Mouse (Mus musculus) layer of hippocampus, postnatal 25 days (tissue): ENCODE measurements around the gene Add2. TPM values are rescaled to one million over a fixed set of nuclear protein-coding genes. Genes with fewer than 3 reads are reported as not detected.

Experiments used
- DNase-seq, 2 experiments: peaks; one replicate each; pipeline ENCODE4 v3.0.0; 2022; ENCODE audit warnings: mixed read lengths in 2 of 2, low spot score in 1 of 2; ENCODE audit errors: extremely low spot score in 1 of 2
- total RNA-seq, 2 experiments: library from RNA; stranded (reverse); gene quantifications; 2 replicates each; pipeline ENCODE4 v1.2.3; 2021

The Add2 gene
- total RNA-seq, 2 experiments from 2014 or later, result 279 to 295 TPM

DNA sequence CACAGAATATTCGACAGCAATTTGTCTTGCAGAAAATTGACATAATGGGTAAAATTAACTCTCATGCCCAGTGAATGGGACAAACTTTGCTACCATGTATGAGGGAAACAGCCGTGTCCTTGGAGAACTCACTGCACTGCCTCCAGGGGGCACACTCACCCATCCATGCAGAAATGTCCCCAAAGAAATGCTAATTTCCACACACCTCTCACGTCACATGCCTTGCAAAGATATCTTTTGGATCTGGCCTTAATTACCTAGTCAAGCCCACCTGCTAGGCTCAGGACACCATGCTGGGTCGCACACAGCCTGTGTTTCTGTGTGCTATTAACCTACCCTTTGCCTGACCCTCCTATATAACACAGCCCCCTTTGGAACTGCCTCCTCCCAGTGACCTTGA lies 100.0 kb downstream of the Add2 start:
- DNase-seq, result peak in 1 of 2 experiments; percentile 52

DNA sequence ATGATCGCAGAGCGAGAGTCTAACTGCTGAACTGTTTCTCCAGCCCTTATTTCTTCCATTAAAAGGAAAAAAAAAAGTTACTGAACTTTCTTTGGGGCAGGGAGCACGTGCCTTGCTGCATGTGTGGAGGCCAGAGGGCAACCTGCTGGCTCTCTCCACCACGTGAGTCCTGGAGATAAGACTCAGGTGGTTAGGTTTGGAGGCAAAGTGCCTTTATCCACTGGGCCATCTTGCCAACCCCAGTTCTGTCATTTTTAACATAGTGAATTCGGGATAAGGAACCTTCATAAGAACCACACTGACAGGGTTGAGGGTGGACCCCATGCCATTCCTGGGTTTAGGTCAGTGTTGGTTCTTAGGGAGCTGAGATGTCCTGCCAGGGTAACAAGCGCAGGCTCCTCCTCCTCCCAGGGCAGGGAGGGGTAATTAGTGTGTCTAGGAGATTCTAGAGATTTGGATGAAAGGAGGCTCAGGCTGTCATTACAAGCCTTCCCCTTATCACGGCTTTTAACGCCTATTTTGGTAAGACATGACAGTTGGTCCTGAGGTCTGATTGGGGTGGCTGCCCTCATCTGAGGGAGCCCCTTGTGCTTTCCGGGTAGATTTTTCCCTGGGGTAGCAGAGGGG lies 101.5 kb downstream of the Add2 start:
- no peak for DNase-seq

DNA sequence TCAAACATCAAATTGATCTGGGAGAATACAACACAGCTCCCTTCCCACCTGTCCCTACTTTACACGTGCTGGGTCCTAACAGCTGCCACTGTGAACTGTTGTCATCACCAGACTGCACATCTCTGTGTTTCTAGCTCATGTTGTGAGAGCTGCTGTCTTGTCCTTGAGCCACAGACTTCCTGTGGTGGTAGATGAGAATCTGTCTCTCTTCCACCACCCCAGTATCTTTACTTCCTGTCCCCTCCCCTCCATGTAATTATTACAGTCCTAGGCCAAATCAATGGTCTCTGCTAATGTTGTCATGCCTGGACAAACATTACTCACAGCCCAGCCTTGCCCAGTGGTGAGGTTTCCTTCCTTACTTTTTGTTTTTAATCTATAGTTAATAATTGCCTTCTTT lies 105.4 kb downstream of the Add2 start:
- no peak for DNase-seq

DNA sequence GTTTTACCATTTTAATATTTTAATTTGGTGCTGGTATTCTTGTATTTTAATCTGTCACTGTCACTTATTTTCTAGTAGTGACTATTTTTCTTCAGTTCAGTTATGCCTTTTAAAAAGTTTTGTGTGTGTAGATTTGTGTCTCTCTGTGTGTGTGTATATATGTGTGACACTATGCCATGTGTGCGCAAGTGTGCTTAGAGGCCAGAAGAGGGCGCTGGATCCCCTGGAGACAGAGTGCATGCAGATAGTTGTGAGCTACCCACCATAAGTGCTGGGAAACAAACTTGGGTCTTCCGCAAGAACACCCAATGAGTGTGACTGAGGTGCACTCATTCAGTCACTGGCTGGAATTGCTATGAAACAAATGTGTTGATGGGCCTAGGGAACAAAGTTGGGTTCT lies 107.7 kb downstream of the Add2 start:
- DNase-seq, result no peak

DNA sequence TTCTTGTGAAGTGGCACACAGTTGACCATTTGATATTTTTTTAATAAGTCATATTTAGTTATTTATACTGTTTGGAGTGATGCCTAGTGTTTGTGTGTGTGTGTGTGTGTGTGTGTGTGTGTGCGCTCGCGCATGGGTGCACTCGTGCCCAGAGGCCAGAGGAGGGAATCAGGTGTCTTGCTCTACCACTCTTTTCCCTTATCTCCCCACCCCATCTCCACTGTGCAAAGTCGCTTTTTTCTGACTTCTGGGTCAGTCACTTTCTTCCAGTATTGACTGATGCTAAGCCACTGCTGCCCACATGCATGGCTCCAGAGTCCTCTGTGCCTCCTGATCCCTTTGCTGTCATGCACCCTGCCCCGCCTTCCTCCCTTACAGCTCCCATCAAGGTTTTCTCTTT lies 112.8 kb downstream of the Add2 start:
- DNase-seq, result no peak

DNA sequence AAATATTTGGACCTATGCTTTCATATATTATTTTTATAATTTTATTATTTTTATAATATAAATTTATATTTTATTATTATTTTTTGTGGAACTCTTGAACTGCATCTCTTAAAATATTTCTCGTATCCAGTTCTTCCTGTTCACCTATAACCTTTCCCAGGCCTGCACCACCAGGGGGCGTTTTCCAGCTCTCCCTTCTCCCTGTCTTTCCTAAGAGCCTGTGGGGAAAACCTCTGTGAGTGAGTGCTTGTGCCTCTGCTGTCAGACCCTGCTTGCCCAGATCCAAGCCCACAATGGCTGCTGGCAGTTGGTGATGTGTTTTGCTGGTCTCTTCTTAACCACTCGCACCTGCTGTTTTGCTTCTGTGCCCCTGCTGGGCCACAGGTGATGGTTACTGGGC lies 113.3 kb downstream of the Add2 start:
- DNase-seq, result peak in 1 of 2 experiments; percentile 77

DNA sequence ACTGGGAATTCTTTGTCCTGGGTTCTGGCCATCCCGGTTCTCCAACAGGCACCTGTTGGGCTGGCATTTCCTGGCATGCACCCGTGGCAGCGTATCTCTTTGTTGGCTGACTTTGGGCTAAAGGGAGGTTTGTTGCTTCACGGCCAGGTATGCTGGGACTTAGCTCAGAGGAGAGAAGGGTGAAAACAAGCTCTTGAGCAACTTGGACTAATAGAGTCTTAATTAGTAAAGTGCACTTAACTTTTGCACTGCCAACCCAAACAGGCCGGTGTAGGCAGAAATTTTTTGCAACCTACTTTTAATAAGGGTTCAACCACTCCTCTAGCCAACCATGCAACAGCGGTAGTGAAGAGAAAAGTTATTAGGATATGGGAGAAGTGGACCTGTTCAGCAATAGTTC lies 116.5 kb downstream of the Add2 start:
- no peak for DNase-seq

DNA sequence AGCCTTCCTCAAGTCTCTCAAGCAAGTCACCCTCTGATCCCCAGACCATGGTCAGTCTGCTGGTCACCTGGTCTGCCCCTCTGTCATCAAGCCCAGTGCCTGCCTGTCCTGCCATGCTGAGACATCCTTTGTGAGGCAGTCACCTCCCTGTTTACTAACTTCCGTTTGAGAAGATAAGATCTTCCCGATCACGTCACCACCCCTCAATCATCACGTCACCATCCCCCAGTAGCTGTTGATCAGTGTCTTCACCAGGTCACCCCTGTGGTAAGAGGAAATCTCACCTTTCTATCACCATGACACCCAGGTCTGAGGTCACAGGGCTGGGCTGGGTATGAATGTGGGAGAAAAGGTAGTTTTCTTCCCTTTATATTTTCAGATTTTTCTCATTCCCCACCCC lies 120.0 kb downstream of the Add2 start:
- no peak for DNase-seq

DNA sequence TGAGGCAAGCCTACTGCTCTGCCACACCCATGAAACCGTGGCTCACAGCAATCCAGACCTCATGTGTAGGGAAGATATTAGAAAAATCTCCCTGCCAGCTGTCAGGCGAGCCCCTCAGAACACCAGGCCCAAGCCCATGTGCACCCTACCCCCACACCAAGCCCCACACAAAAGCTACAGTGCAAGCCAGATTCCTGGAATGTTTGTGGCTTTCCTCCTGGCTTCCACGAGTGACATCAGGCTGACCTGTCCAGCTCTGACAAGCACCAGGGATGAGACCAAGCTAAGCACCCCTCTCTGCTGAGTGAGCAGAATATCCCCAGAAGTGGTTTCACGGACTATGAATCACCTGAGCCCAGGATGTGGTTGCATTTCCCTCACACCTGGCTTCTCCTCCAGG lies 120.5 kb downstream of the Add2 start:
- DNase-seq, result no peak

DNA sequence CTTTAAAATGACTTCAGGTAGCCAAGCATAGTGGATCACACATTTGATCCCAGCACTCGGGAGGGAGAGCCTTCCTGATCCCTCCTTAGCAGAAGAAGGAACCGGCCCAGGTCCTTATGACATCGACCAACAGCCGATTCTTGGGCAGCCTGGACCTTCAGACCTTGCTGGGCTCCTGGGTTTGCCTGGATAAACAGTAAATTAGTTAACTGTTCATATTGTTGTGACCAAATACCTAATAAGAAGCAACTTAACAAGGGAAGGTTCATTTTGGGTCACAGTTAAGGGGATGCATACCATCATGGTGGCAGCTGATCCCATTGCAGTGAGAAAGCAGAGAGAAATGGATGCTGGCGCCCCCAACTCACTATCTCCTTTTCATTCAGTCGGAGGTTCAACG lies 124.2 kb downstream of the Add2 start:
- no peak for DNase-seq

DNA sequence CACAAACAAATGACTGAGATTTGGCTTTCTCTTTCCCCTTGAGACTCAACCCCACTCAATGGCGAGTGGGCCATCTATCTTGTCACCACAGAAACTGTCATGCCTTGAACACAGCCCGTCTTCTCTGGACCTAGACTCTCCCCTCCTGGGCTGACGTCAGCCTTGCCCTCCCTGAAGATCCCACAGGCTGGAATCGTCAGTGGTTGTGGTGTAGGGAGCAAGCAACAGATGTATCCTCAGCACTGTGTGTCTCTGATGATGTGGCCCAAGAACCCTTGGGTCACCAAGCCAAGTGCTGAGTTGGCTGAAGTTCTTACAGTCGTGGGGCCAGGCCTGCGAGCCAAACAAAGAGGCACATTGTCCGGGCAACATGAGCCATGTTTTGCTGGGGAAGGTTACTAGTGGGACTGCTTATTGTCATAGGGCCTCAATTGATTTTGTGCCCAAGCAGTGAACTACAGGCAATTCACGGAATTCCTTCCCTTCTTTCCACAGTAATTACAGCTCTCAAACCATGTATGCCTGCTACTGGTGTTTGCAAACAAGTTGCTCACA lies 125.0 kb downstream of the Add2 start:
- no peak for DNase-seq

DNA sequence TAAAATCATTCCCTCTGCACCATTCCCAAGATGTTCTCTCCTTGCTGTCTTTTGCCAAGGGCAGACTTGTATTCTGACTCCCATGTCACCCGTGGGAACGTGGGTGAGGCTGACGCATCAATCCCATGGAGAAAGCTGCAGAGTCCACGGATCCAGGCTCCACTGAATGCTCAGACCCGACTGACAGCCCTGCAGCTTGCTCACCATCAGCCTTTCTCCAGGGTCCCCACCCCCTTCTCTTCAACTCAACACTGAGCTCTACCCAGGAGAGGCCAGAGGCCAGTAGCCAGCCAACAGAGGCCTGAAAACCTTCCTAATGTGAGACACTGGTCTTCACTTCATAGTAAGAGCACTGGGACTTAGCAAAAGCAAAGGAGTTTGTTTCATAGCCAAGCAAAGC lies 125.5 kb downstream of the Add2 start:
- DNase-seq, result no peak

DNA sequence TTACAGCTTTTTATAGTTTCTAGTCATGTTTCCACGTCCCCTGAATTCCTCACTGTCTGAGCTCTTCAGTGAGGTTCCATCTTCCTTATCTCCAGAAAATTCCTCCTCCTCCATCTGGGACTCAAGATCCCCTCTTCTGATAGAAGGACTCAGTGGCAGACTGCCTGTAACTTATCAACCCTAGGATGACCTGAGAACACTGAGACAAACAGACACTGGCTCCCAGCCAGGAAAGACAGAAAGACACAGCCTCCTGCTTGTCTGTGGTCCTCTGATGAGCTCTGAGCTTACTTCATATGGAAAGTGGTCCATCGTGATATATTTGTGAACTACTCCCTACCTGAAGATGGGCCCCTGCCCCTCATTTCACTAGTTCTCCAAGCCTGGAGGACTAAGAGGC lies 126.0 kb downstream of the Add2 start:
- DNase-seq, result no peak

DNA sequence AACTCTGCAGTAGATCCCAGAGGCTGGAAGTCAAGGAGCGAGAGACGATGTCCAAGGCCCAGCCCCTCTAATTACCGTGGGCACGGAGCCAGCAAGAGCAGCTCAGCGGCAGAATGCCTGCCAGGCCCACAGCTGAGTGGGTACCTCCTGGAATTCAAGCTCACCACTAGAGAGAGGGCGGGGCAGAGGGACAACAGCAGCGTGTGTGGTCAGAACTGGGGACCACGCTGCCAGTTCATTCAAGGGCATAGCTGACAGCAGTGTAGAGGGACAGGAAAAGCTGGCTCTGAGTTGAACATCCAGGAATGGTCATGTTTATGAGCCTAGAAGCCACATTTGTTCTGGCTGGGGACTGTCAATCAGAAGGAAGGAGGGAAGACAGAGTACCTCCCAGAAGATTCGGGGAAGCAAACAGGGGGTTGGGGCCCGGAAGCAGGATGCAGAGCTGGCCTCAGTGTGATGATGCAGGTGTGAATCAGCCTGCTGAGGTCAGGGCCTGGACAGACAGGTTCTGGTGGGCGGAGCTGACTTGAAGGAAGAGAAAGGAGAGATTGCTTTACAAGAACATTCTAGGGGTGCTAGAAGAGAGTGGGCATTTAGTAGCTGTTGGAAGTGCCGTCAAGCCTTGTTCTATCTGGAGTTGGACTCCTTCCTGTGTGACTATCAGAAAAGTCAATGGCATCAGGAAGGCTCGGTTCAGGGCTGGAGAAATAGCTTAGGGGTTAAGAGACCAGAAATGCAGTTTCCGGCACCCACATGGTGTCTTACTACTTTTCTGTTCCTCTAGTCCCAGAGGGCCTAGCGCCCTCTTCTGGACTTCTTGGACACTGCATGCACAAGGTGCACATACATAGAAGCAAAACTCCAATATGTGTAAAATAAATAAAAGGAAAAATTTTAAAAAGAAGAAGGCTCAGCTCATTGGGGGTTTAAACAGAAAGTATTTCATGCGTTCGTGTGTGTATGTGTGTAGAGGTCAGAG lies 129.1 kb downstream of the Add2 start:
- DNase-seq, result no peak

DNA sequence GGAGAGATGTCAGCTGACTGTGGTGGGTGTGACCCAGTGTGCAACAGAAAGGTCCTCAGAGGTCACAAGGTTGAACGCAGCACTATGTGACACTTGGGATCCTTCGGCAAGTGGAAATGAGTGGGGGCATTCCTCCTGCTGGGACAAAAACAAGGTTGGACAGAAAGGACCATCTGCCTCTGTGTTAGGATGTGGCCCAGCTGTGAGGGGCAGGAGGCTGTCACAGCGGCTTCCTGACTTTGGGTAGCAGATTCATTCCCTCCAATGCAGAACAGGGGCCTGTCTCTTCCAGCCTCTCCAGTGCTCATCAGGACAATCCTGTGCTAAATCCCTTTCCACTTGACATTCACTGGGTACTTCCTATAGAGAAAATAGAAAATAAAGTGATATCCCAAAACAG lies 132.4 kb downstream of the Add2 start:
- DNase-seq, result no peak

DNA sequence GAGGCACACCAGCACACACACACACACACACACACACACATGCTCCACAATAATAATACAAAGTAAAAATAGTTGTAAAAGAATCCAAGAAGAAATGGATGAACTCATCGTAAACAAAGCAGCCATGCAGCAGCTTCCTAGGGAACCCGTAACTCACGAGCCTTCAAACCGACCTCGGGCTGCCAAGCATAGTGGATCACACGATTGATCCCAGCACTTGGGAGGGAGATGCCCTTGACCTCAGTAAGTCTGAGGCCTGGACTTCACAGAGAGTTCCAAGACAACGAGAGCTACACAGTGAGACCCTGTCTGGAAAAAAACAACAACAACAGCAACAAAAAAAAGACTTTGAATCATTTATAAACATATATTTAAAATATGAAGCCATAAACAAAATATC lies 133.1 kb downstream of the Add2 start:
- DNase-seq, result no peak

DNA sequence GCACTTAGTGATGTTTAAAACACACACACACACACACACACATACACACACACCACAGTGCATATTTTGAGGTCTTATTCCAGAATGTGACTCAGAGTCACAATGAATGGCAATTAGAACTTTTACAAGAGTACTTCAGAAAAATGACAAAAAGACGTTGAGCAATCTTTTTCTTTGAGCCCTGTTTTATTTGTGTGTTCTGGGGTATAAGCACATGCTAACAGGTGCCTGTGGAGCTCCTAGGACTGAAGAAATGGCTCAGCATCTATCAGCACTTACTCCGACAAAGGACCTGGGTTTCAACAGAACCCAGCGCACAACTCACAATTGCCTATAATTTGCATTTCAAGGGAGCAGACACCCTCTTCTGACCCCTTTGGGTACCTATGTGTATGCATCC lies 135.5 kb downstream of the Add2 start:
- no peak for DNase-seq

DNA sequence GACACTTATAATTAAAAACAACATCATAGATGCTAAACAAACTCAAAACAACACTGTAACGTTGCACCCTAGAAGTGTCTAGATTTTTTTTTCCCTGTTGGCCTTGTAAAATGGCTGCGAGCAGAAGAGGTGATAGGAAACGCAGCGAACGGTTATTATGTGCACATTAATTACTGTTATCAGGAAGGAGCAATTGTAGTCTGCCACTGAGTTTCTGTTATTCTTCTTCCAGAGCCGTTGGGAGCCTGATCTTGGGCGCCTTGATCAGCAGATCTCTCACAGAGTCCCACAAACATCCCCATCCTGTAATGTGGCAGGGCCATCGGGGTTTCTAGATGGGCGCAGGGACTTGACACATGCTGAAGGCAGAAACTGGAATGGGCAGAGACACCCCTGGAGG lies 137.9 kb downstream of the Add2 start:
- no peak for DNase-seq

DNA sequence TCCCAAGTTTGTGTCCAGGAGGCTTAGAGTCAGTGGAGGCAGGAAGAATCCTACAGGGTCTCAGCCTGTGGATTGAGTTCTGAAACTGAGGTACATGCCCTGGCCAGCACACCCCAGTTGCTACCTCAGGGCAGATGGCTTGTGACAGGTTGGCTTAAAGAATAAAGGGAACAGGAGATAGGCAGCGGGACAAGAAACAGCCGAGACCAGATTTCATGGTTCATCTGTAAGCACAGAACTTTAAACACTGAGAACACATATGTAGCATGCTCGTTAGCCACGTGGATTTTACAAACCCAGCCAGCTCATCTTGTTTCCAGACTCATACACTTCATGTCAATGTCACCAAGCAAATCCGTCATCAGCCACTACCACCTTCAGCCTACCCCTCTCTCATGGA lies 139.4 kb downstream of the Add2 start:
- DNase-seq, result no peak

DNA sequence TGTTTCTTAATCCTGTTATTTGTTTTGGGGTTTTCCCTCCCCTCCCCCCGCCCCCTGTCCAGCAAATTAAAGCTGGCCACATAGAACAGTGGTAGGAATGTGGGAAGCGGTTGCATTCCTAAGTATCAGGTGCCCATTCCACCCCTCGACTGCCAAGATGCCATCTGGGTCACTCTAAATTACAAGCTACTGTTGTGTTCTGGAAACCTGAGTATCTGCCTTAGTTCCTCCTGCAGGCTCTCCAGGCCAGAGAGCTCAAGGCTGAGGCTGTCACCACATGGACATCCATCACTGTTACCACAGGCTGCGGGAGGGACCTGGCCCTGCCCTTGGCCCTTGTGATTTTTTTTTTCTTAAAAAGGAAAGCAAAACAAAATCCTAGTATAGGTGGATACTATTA lies 140.7 kb downstream of the Add2 start:
- no peak for DNase-seq
